Mouse (Mus musculus) liver, embryonic 14.5 days (tissue): ENCODE measurements around the gene Cr1l. TPM values are rescaled to one million over a fixed set of nuclear protein-coding genes. Genes with fewer than 3 reads are reported as not detected.

Source experiments
- ATAC-seq: fragments of 200-750 bp; cut with Nextera tagmentation; 2 replicates; pipeline ENCODE4 v1.8.0; 2017; ENCODE audit warnings: moderate number of reproducible peaks, mild to moderate bottlenecking, moderate library complexity; ENCODE audit not compliant: insufficient read depth
- DNase-seq, 3 experiments: peaks; one replicate each; pipeline ENCODE4 v3.0.0-alpha.2; 2012 to 2013; ENCODE audit warnings: low read depth in 3 of 3, low spot score in 3 of 3
- H3K27ac ChIP-seq: fragments of 300-500 bp; sonication (generic); 2 replicates; pipeline ENCODE4 v1.5.1; 2014; ENCODE audit warnings: moderate library complexity, mild to moderate bottlenecking, control low read depth, inconsistent platforms
- H3K27me3 ChIP-seq: fragments of 300-500 bp; sonication (generic); 2 replicates; pipeline ENCODE4 v1.6.1; 2014; ENCODE audit warnings: mild to moderate bottlenecking, low read length, moderate library complexity; ENCODE audit not compliant: control insufficient read depth, insufficient read depth
- H3K36me3 ChIP-seq: fragments of 300-500 bp; sonication (generic); replicated peaks from 2 replicates; pipeline ENCODE4 v1.6.1; 2014; ENCODE audit warnings: low read depth; ENCODE audit not compliant: control insufficient read depth, insufficient read depth
- H3K4me1 ChIP-seq, 2 experiments: fragments of 200-500 bp in 1 of 2; fragments of 300-500 bp in 1 of 2; sonication (generic) in 1 of 2; replicated peaks; 2 replicates each; pipeline ENCODE4 v1.6.1; 2012 to 2014; ENCODE audit warnings: antibody characterized with exemption in 1 of 2, inconsistent platforms in 1 of 2, low read length in 1 of 2; ENCODE audit not compliant: control insufficient read depth in 2 of 2, insufficient read depth in 2 of 2
- H3K4me2 ChIP-seq: fragments of 300-500 bp; sonication (generic); 2 replicates; pipeline ENCODE4 v1.6.1; 2014; ENCODE audit warnings: low read depth, mild to moderate bottlenecking, control low read depth, moderate library complexity
- H3K4me3 ChIP-seq, 2 experiments: fragments of 200-500 bp in 1 of 2; fragments of 300-500 bp in 1 of 2; sonication (generic) in 1 of 2; 2 replicates each; pipeline ENCODE4 v1.5.1; 2012 to 2014; ENCODE audit warnings: low read depth in 2 of 2, low read length in 2 of 2, mild to moderate bottlenecking in 2 of 2, control low read depth in 1 of 2, inconsistent platforms in 1 of 2, moderate library complexity in 1 of 2; ENCODE audit not compliant: insufficient read depth in 1 of 2
- H3K9ac ChIP-seq: fragments of 300-500 bp; sonication (generic); replicated peaks from 2 replicates; pipeline ENCODE4 v1.6.1; 2014; ENCODE audit warnings: mild to moderate bottlenecking, control low read depth, moderate library complexity
- H3K9me3 ChIP-seq: fragments of 300-500 bp; sonication (generic); 2 replicates; pipeline ENCODE4 v1.6.1; 2016; ENCODE audit warnings: low read length, mixed read lengths; ENCODE audit not compliant: control insufficient read depth
- CTCF ChIP-seq: IDR thresholded peaks from 2 replicates; pipeline ENCODE4 v1.5.1; 2016; ENCODE audit warnings: antibody characterized with exemption, low read depth, control low read depth
- EP300 ChIP-seq: IDR thresholded peaks from 2 replicates; pipeline ENCODE4 v1.6.1; 2016; ENCODE audit warnings: antibody characterized with exemption, low read depth
- WGBS: fragments of 180-500 bp; shearing (Covaris S2); extraction: QIAGEN DNeasy Blood & Tissue Kit; methylation state at CpG from one replicate; pipeline ENCODE4 v1.1.7; 2014; ENCODE audit not compliant: insufficient replicate concordance; 5-methylcytosine and 5-hydroxymethylcytosine counted together
- polyA plus RNA-seq, 2 experiments: library from polyadenylated mRNA; depleted of rRNA in 1 of 2; stranded (reverse) in 1 of 2; unstranded in 1 of 2; fragments of >200 nt; fragmentation: Nextera tagmentation in 1 of 2; extraction: Ambion mirVana in 1 of 2; gene quantifications; 2 replicates each; pipeline versions ENCODE4 v1.2.1 to v1.2.3; 2012 to 2014

Cr1l gene
- polyA plus RNA-seq, 2 experiments, result 41.4 to 64.2 TPM

- 0 out of 2 replicates have a peak, but pooled peaks have one; percentile 5 for ATAC-seq
- no peaks in the 10 kb centered on the region for H3K9me3 ChIP-seq
- peaks cover 7 to 10% of the 10 kb centered on the region in 2 experiments for H3K4me1 ChIP-seq
Observed at GRCm38 (mm10) chr1:195131675-195132015, 259 bp upstream of the Cr1l start.

GRCm38 (mm10) chr1:195130479-195130878, 907 bp downstream of the Cr1l start:
- 2% methylated on average over 2 of the region's 2 CpGs for WGBS
- DNase-seq (peak in 1 of 3 experiments; percentile 24), ATAC-seq (peak; percentile 48)
- Histone ChIP-seq H3K4me3 (peak overlapping the region; percentile 88 to 96), H3K4me1 (peaks cover 7 to 10% of the 10 kb centered on the region in 2 experiments), H3K9ac (peak overlapping the region; percentile 92), H3K4me2 (peak overlapping the region; percentile 89), H3K9me3 (no peaks in the 10 kb centered on the region), H3K27ac (peak overlapping the region; percentile 89), H3K27me3 (no peaks in the 10 kb centered on the region), H3K36me3 (peaks cover 22% of the 10 kb centered on the region)
- TF ChIP-seq EP300, result no peak
- TF ChIP-seq CTCF, result no peak

More at GRCm38 (mm10) chr1:195131675-195132015, 259 bp upstream of the Cr1l start:
- Histone ChIP-seq H3K4me3 (peak overlapping the region; percentile 88 to 96), H3K4me2 (peak overlapping the region; percentile 89), H3K27ac (peak overlapping the region; percentile 89), H3K9ac (peak overlapping the region; percentile 92), H3K27me3 (no peaks in the 10 kb centered on the region), H3K36me3 (peaks cover 16% of the 10 kb centered on the region)
- TF ChIP-seq CTCF (no peak), EP300 (no peak)
- WGBS, result 8% methylated on average over 4 of the region's 4 CpGs
- DNase-seq, result no peak

GRCm38 (mm10) chr1:195129867-195130266, 1.5 kb downstream of the Cr1l start:
- WGBS, result 45% methylated on average over 1 of the region's 1 CpGs
- Histone ChIP-seq H3K9ac (peak overlapping the region; percentile 68), H3K27me3 (no peaks in the 10 kb centered on the region), H3K4me2 (peak overlapping the region; percentile 79), H3K9me3 (no peaks in the 10 kb centered on the region), H3K36me3 (peaks cover 25% of the 10 kb centered on the region), H3K4me1 (peaks cover 7 to 10% of the 10 kb centered on the region in 2 experiments), H3K27ac (peak overlapping the region; percentile 35; the same call in 1 of the 2 replicates), H3K4me3 (peak overlapping the region; percentile 41 to 59)
- no peak for ATAC-seq
- TF ChIP-seq CTCF (no peak), EP300 (no peak)
- DNase-seq, result no peak

GRCm38 (mm10) chr1:195114414-195114813, 17.0 kb downstream of the Cr1l start:
- ATAC-seq, result peak; percentile 90
- peaks cover 40% of the 10 kb centered on the region for H3K36me3 ChIP-seq
- peak overlapping the region; percentile 30 for H3K4me2 ChIP-seq

GRCm38 (mm10) chr1:195113621-195114020, 17.8 kb downstream of the Cr1l start:
- WGBS, result 38% methylated on average over 4 of the region's 4 CpGs
- DNase-seq (peak; percentile 30 to 57 (median 51)), ATAC-seq (peak; percentile 83)
- no peak overlapping the region for H3K9ac ChIP-seq
- peak overlapping the region; percentile 55 for H3K27ac ChIP-seq
- H3K4me3 ChIP-seq, result no peak overlapping the region
- peak overlapping the region; percentile 30 for H3K4me2 ChIP-seq
- H3K4me1 ChIP-seq, result peaks cover 6 to 17% of the 10 kb centered on the region in 2 experiments
- H3K36me3 ChIP-seq, result peaks cover 44% of the 10 kb centered on the region
- peak; percentile 59 for TF ChIP-seq CTCF
- 0 out of 2 replicates have a peak, but pooled peaks have one; percentile 4 for TF ChIP-seq EP300
- H3K9me3 ChIP-seq, result no peaks in the 10 kb centered on the region
- H3K27me3 ChIP-seq, result no peaks in the 10 kb centered on the region

More at GRCm38 (mm10) chr1:195114414-195114813, 17.0 kb downstream of the Cr1l start:
- TF ChIP-seq CTCF (no peak), EP300 (peak; percentile 75)
- Histone ChIP-seq H3K27ac (peak overlapping the region; percentile 3), H3K27me3 (no peaks in the 10 kb centered on the region), H3K9me3 (no peaks in the 10 kb centered on the region), H3K9ac (no peak overlapping the region), H3K4me1 (peaks cover 6 to 17% of the 10 kb centered on the region in 2 experiments), H3K4me3 (no peak overlapping the region)
- DNase-seq, result peak in 2 of 3 experiments; percentile 58 to 69
- 27% methylated on average over 1 of the region's 1 CpGs for WGBS
